Mouse (Mus musculus) kidney, embryonic 16.5 days (tissue): ENCODE results near the gene Nhp2. TPM values are rescaled to one million over a fixed set of nuclear protein-coding genes. Genes with fewer than 3 reads are reported as not detected.
"Not testable (repeated sequence)": the region's sequence is repeated elsewhere in the genome, so short reads cannot be mapped to it uniquely, and the experiment has no call there.

ENCODE experiments used
- ATAC-seq: fragments of 200-750 bp; cut with Nextera tagmentation; 2 replicates; pipeline ENCODE4 v1.8.0; 2017; ENCODE audit warnings: moderate TSS enrichment; ENCODE audit not compliant: low FRiP score, low TSS enrichment
- H3K27ac ChIP-seq: fragments of 300-500 bp; sonication (generic); 2 replicates; pipeline ENCODE4 v1.5.1; 2014; ENCODE audit warnings: low read length
- H3K27me3 ChIP-seq: fragments of 300-500 bp; sonication (generic); 2 replicates; pipeline ENCODE4 v1.6.1; 2014; ENCODE audit warnings: low read length, control low read depth, mixed read lengths; ENCODE audit not compliant: insufficient read depth
- H3K36me3 ChIP-seq: fragments of 300-500 bp; sonication (generic); 2 replicates; pipeline ENCODE4 v1.6.1; 2014; ENCODE audit warnings: low read length, control low read depth, mixed read lengths; ENCODE audit not compliant: insufficient read depth
- H3K4me1 ChIP-seq: fragments of 300-500 bp; sonication (generic); 2 replicates; pipeline ENCODE4 v1.6.1; 2014; ENCODE audit warnings: low read length, control low read depth, mixed read lengths; ENCODE audit not compliant: insufficient read depth
- H3K4me2 ChIP-seq: fragments of 300-500 bp; sonication (generic); replicated peaks from 2 replicates; pipeline ENCODE4 v1.6.1; 2014; ENCODE audit warnings: low read depth, low read length
- H3K4me3 ChIP-seq: fragments of 300-500 bp; sonication (generic); 2 replicates; pipeline ENCODE4 v1.5.1; 2014; ENCODE audit warnings: mild to moderate bottlenecking, low read length
- H3K9ac ChIP-seq: fragments of 300-500 bp; sonication (generic); replicated peaks from 2 replicates; pipeline ENCODE4 v1.6.1; 2014; ENCODE audit warnings: low read length
- H3K9me3 ChIP-seq: fragments of 300-500 bp; sonication (generic); 2 replicates; pipeline ENCODE4 v1.6.1; 2016; ENCODE audit warnings: low read length, control low read depth
- WGBS: fragments of 180-500 bp; shearing (Covaris S2); extraction: QIAGEN DNeasy Blood & Tissue Kit; methylation state at CpG from one replicate; pipeline ENCODE4 v1.1.7; 2014; 5-methylcytosine and 5-hydroxymethylcytosine counted together
- polyA plus RNA-seq: library from polyadenylated mRNA; unstranded; fragments of >200 nt; fragmentation: Nextera tagmentation; extraction: Ambion mirVana; gene quantifications from 2 replicates; pipeline ENCODE4 v1.2.1, GENCODE M21; 2015

The Nhp2 gene
- polyA plus RNA-seq, 1 experiment from 2014 or later: 156 TPM

DNA sequence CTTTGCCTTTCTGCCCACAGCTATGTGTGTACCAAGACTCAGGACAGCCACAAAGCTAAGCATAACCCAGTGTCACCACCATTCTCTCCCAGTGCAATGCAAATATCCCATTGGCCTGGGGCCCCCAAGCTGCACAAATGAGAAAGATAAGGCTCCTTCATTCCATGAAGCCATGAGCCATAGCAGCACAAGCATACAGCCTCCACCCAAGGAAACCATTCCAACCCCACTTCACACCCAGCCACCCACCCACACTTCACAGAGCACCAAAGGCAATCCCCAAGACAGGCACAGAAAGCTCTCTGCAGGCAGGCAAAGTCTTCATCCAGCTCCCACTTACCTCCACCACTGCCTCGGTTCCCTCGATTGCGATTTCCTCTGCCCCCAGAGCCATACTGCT, 17.3 kb upstream of the Nhp2 start:
- Histone ChIP-seq H3K4me3 (no peak overlapping the region), H3K9me3 (no peaks in the 10 kb centered on the region), H3K27me3 (no peaks in the 10 kb centered on the region), H3K4me2 (no peak overlapping the region), H3K9ac (0 out of 2 replicates have a peak overlapping the region, but pooled peaks have one; percentile 23), H3K36me3 (peaks cover 79% of the 10 kb centered on the region), H3K4me1 (peaks cover 33% of the 10 kb centered on the region), H3K27ac (no peak overlapping the region)
- ATAC-seq: no peak
- WGBS: 89% methylated on average over 3 of the region's 3 CpGs

- Histone ChIP-seq H3K4me3 (peak overlapping the region; percentile 96), H3K9me3 (no peaks in the 10 kb centered on the region), H3K9ac (peak overlapping the region; percentile 100), H3K27me3 (no peaks in the 10 kb centered on the region), H3K4me1 (peaks cover 39% of the 10 kb centered on the region), H3K36me3 (peaks cover 44% of the 10 kb centered on the region), H3K4me2 (peak overlapping the region; percentile 93), H3K27ac (peak overlapping the region; percentile 96)
- WGBS: under 1% methylated on average over 71 of the region's 81 CpGs
- peak; percentile 81 for ATAC-seq
Measured at GRCm38 (mm10) chr11:51605602-51606446, 13.7 kb upstream of the Nhp2 start.

- Histone ChIP-seq H3K27me3 (no peaks in the 10 kb centered on the region), H3K4me1 (peaks cover 39% of the 10 kb centered on the region), H3K36me3 (peaks cover 36% of the 10 kb centered on the region), H3K4me2 (peak within 1 kb of the TSS; percentile 93), H3K9me3 (no peaks in the 10 kb centered on the region), H3K4me3 (peak within 1 kb of the TSS; percentile 96), H3K27ac (peak within 1 kb of the TSS; percentile 96), H3K9ac (peak within 1 kb of the TSS; percentile 100)
- WGBS: under 1% methylated on average over 91 of the region's 91 CpGs
- ATAC-seq: peak; percentile 94
Measured at GRCm38 (mm10) chr11:51606447-51607095, 13.0 kb upstream of the Nhp2 start, which contains the start of gene Hnrnpab. Gene Hnrnpab, minus strand, starts transcription at chr11:51606847.

GRCm38 (mm10) chr11:51607096-51607738, 12.3 kb upstream of the Nhp2 start:
- peak overlapping the region; percentile 85 for H3K4me2 ChIP-seq
- ATAC-seq: peak; percentile 59

GRCm38 (mm10) chr11:51609266-51609909, 10.1 kb upstream of the Nhp2 start:
- 80% methylated on average over 3 of the region's 3 CpGs for WGBS

More at GRCm38 (mm10) chr11:51607096-51607738, 12.3 kb upstream of the Nhp2 start:
- peaks cover 30% of the 10 kb centered on the region for H3K36me3 ChIP-seq
- no peaks in the 10 kb centered on the region for H3K9me3 ChIP-seq
- WGBS: 6% methylated on average over 15 of the region's 15 CpGs
- peak overlapping the region; percentile 95 for H3K27ac ChIP-seq
- peak overlapping the region; percentile 100 for H3K9ac ChIP-seq
- H3K27me3 ChIP-seq: no peaks in the 10 kb centered on the region
- H3K4me1 ChIP-seq: peaks cover 34% of the 10 kb centered on the region
- H3K4me3 ChIP-seq: peak overlapping the region; percentile 96

GRCm38 (mm10) chr11:51609940-51610339, 9.6 kb upstream of the Nhp2 start:
- WGBS: 84% methylated on average over 5 of the region's 5 CpGs
- H3K4me2 ChIP-seq, H3K4me3 ChIP-seq, ATAC-seq, H3K36me3 ChIP-seq, H3K27ac ChIP-seq, H3K9me3 ChIP-seq, H3K27me3 ChIP-seq, H3K9ac ChIP-seq: not testable (repeated sequence)
- H3K4me1 ChIP-seq: peaks cover 14% of the 10 kb centered on the region

More at GRCm38 (mm10) chr11:51609266-51609909, 10.1 kb upstream of the Nhp2 start:
- Histone ChIP-seq H3K4me3 (no peak overlapping the region), H3K4me2 (no peak overlapping the region), H3K9me3 (no peaks in the 10 kb centered on the region), H3K4me1 (peaks cover 16% of the 10 kb centered on the region; the same call in 1 of the 2 replicates), H3K36me3 (peaks cover 9% of the 10 kb centered on the region), H3K9ac (no peak overlapping the region), H3K27ac (no peak overlapping the region), H3K27me3 (no peaks in the 10 kb centered on the region)
- ATAC-seq: no peak

- H3K4me2 ChIP-seq: no peak overlapping the region
- no peak overlapping the region for H3K4me3 ChIP-seq
- H3K9ac ChIP-seq: no peak overlapping the region
- ATAC-seq: no peak
- 81% methylated on average over 8 of the region's 8 CpGs for WGBS
- H3K4me1 ChIP-seq: peaks cover 13% of the 10 kb centered on the region
- no peak overlapping the region for H3K27ac ChIP-seq
- no peaks in the 10 kb centered on the region for H3K36me3 ChIP-seq
- H3K27me3 ChIP-seq: no peaks in the 10 kb centered on the region
- H3K9me3 ChIP-seq: no peaks in the 10 kb centered on the region
Measured at GRCm38 (mm10) chr11:51614256-51614655, 5.3 kb upstream of the Nhp2 start.

- H3K4me2 ChIP-seq: peak overlapping the region; percentile 80
- ATAC-seq: no peak
- H3K9me3 ChIP-seq: no peaks in the 10 kb centered on the region
- peaks cover 14% of the 10 kb centered on the region for H3K4me1 ChIP-seq
- peak overlapping the region; percentile 96 for H3K27ac ChIP-seq
- H3K4me3 ChIP-seq: peak overlapping the region; percentile 50
- no peaks in the 10 kb centered on the region for H3K27me3 ChIP-seq
- H3K9ac ChIP-seq: peak overlapping the region; percentile 81
- WGBS: 37% methylated on average over 7 of the region's 7 CpGs
- H3K36me3 ChIP-seq: no peaks in the 10 kb centered on the region
Measured at GRCm38 (mm10) chr11:51615129-51615528, 4.4 kb upstream of the Nhp2 start.

- Histone ChIP-seq H3K27ac (peak overlapping the region; percentile 96), H3K27me3 (no peaks in the 10 kb centered on the region), H3K4me1 (peaks cover 18% of the 10 kb centered on the region), H3K36me3 (no peaks in the 10 kb centered on the region), H3K4me3 (peak overlapping the region; percentile 50), H3K4me2 (peak overlapping the region; percentile 80), H3K9me3 (no peaks in the 10 kb centered on the region), H3K9ac (peak overlapping the region; percentile 81)
- peak; percentile 87 for ATAC-seq
- 3% methylated on average over 14 of the region's 14 CpGs for whole genome bisulfite sequencing
Measured at GRCm38 (mm10) chr11:51615601-51616000, 3.9 kb upstream of the Nhp2 start.
